Mouse (Mus musculus): ENCODE measurements at regions not wholly inside any gene's neighbourhood (a gene's known extent, or its start where the extent isn't known, plus 50 kb on each side); places are given as distances from the start of the nearest gene placed in this dataset.

GRCm38 (mm10) chr6:31058299-31058698 is 99.4 kb upstream of the Klf14 start:
- Histone ChIP-seq H3K27ac (ENCODE audit: insufficient read depth, low read length) (no peak overlapping the region), H3K4me1 (ENCODE audit: control insufficient read depth, insufficient read depth, low read length) (peaks cover 12% of the 10 kb centered on the region), H3K4me3 (ENCODE audit: insufficient read depth, low read length) (no peak overlapping the region)
- no peak for TF ChIP-seq POLR2A (IDR thresholded peaks at IDR 0.05; ENCODE audit: low read depth, low read length)
- no peak for TF ChIP-seq CTCF (IDR thresholded peaks at IDR 0.05; ENCODE audit: borderline replicate concordance, insufficient read depth, low read length)

- Histone ChIP-seq H3K4me3 (ENCODE audit: insufficient read depth, low read length) (no peak overlapping the region), H3K4me1 (ENCODE audit: control insufficient read depth, insufficient read depth, low read length) (peaks cover 15% of the 10 kb centered on the region), H3K27ac (ENCODE audit: insufficient read depth, low read length) (no peak overlapping the region)
- TF ChIP-seq CTCF (IDR thresholded peaks at IDR 0.05; ENCODE audit: borderline replicate concordance, insufficient read depth, low read length) (no peak), POLR2A (IDR thresholded peaks at IDR 0.05; ENCODE audit: low read depth, low read length) (no peak)
Measured at GRCm38 (mm10) chr6:31058961-31059360, 100.1 kb upstream of the Klf14 start.

DNA sequence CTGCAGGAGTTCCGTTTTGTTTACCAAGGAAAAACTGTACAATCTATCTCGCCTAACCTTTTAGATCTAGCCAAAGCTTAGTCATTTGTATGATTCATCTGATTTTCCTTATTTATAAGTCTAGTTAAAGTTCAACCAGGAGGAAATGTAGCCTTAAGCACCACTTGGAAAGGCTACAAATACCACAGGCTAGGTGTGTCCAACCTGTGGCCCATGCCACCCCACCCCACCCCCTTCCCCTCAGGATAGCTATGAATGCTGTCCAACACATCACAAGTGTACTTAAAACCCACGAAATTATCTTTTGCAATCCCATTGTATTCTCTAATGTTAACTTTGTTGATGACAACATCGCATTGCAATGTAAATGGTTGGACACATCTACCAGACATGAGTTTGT is 102.9 kb upstream of the Klf14 start:
- Histone ChIP-seq H3K4me1 (ENCODE audit: control insufficient read depth, insufficient read depth, low read length) (peaks cover 19% of the 10 kb centered on the region), H3K4me3 (ENCODE audit: insufficient read depth, low read length) (no peak overlapping the region), H3K27ac (ENCODE audit: insufficient read depth, low read length) (peak overlapping the region; percentile 80)
- no peak for TF ChIP-seq POLR2A (IDR thresholded peaks at IDR 0.05; ENCODE audit: low read depth, low read length)
- TF ChIP-seq CTCF (IDR thresholded peaks at IDR 0.05; ENCODE audit: borderline replicate concordance, insufficient read depth, low read length) = no peak

DNA sequence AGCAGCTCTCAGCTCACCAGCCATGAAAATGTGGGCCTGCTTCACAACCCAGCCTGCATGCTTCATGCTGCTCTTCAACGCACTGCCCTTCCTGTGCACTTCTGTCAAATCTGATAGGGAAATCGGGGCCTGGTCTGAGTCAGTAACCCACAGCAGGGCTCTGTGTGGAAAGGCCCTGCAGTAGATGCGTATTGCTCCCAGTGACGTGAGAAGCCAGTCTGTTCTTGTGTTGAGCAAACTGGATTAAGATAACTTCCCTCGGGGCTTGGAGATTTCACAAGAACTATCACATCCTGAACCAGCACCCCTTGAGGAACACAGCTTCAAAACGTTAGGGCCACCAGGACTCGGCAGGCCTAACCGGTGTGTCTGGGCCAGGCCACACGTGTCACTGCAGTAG is 106.5 kb upstream of the Klf14 start:
- H3K27ac ChIP-seq (ENCODE audit: insufficient read depth, low read length) = peak overlapping the region; percentile 27; the same call in 1 of the 2 replicates
- peaks cover 29% of the 10 kb centered on the region for H3K4me1 ChIP-seq (ENCODE audit: control insufficient read depth, insufficient read depth, low read length)
- TF ChIP-seq CTCF (IDR thresholded peaks at IDR 0.05; ENCODE audit: borderline replicate concordance, insufficient read depth, low read length) (no peak), POLR2A (IDR thresholded peaks at IDR 0.05; ENCODE audit: low read depth, low read length) (no peak)
- no peak overlapping the region for H3K4me3 ChIP-seq (ENCODE audit: insufficient read depth, low read length)

- H3K4me1 ChIP-seq (ENCODE audit: control insufficient read depth, insufficient read depth, low read length) = peaks cover 33% of the 10 kb centered on the region
- TF ChIP-seq POLR2A (IDR thresholded peaks at IDR 0.05; ENCODE audit: low read depth, low read length) (no peak), CTCF (IDR thresholded peaks at IDR 0.05; ENCODE audit: borderline replicate concordance, insufficient read depth, low read length) (no peak)
- no peak overlapping the region for H3K4me3 ChIP-seq (ENCODE audit: insufficient read depth, low read length)
Measured at GRCm38 (mm10) chr6:31066861-31067260, 108.0 kb upstream of the Klf14 start.

DNA sequence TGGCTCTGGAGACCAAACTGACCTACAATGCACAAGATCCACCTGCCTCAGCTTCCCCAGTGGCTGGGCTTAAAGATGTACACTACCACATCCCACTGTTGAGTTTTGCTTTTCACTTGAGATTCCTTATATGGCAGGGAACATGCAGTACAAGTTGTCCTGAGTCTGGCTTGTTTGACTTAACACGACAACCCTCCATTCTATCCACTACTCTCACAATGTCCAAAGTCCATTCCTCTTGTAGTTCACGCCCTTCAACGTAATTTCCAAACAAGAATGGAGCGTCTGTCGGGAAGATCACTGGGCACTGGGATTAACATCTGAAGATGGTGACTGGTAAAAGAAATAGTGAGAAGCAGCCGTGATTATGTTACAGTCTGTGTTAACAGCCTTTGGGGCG is 108.6 kb upstream of the Klf14 start:
- peaks cover 34% of the 10 kb centered on the region for H3K4me1 ChIP-seq (ENCODE audit: control insufficient read depth, insufficient read depth, low read length)
- H3K4me3 ChIP-seq (ENCODE audit: insufficient read depth, low read length) = no peak overlapping the region
- TF ChIP-seq POLR2A (IDR thresholded peaks at IDR 0.05; ENCODE audit: low read depth, low read length) (no peak), CTCF (IDR thresholded peaks at IDR 0.05; ENCODE audit: borderline replicate concordance, insufficient read depth, low read length) (no peak)
- peak overlapping the region; percentile 47; the same call in 1 of the 2 replicates for H3K27ac ChIP-seq (ENCODE audit: insufficient read depth, low read length)

More at GRCm38 (mm10) chr6:31066861-31067260, 108.0 kb upstream of the Klf14 start:
- peak overlapping the region; percentile 47; the same call in 1 of the 2 replicates for H3K27ac ChIP-seq (ENCODE audit: insufficient read depth, low read length)

DNA sequence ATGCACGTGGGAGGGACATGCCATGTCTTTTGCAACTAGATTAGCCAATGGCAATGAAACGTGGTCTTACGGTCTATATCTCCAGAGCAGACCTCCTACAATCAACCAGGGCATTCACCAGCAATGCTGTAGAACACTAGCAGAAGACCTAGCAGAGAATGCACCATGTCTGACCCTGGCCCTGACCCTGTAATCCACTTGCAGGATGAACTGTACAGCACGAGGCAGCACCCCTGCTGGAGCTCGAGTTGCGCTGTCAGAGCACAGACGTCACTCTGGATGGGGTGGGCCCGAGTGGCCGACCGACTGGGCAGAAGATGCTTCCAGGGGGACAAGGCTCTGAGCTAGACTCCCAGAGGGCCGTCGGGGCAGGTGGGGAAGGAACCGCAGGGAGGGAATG is 110.4 kb upstream of the Klf14 start:
- H3K4me3 ChIP-seq (ENCODE audit: insufficient read depth, low read length) = no peak overlapping the region
- peaks cover 30% of the 10 kb centered on the region for H3K4me1 ChIP-seq (ENCODE audit: control insufficient read depth, insufficient read depth, low read length)
- TF ChIP-seq CTCF (IDR thresholded peaks at IDR 0.05; ENCODE audit: borderline replicate concordance, insufficient read depth, low read length) (no peak), POLR2A (IDR thresholded peaks at IDR 0.05; ENCODE audit: low read depth, low read length) (no peak)
- peak overlapping the region; percentile 81; the same call in 1 of the 2 replicates for H3K27ac ChIP-seq (ENCODE audit: insufficient read depth, low read length)

- H3K4me1 ChIP-seq (ENCODE audit: control insufficient read depth, insufficient read depth, low read length) = peaks cover 35% of the 10 kb centered on the region
- peak overlapping the region; percentile 81 for H3K27ac ChIP-seq (ENCODE audit: insufficient read depth, low read length)
- no peak for TF ChIP-seq CTCF (IDR thresholded peaks at IDR 0.05; ENCODE audit: borderline replicate concordance, insufficient read depth, low read length)
- TF ChIP-seq POLR2A (IDR thresholded peaks at IDR 0.05; ENCODE audit: low read depth, low read length) = no peak; the same call in 1 of the 2 replicates
- no peak overlapping the region for H3K4me3 ChIP-seq (ENCODE audit: insufficient read depth, low read length)
Measured at GRCm38 (mm10) chr6:31070537-31070936, 111.7 kb upstream of the Klf14 start.

DNA sequence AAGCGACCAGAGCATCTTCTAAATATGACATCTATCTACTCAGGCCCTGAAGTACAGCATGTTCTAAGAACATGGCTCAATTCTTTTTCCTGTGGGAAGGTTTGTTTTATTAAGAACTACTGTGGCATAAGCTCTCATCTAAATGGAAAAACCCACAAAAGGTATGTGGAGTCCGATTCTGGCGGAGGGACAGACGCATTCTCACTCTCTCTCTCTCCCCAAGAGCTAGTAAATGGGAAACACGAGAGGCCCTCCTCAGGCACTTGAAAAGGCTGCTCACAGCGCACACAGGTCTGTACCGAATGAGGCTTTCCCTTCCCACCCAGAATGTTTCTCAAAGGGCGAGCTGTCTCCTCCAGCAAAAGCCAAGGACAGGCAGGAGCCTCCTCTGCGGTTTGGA is 112.1 kb upstream of the Klf14 start:
- 0 out of 2 replicates have a peak, but pooled peaks have one; percentile 8 for TF ChIP-seq POLR2A (IDR thresholded peaks at IDR 0.05; ENCODE audit: low read depth, low read length)
- no peak for TF ChIP-seq CTCF (IDR thresholded peaks at IDR 0.05; ENCODE audit: borderline replicate concordance, insufficient read depth, low read length)
- Histone ChIP-seq H3K27ac (ENCODE audit: insufficient read depth, low read length) (peak overlapping the region; percentile 81), H3K4me3 (ENCODE audit: insufficient read depth, low read length) (no peak overlapping the region), H3K4me1 (ENCODE audit: control insufficient read depth, insufficient read depth, low read length) (peaks cover 35% of the 10 kb centered on the region)

- peaks cover 43% of the 10 kb centered on the region for H3K4me1 ChIP-seq (ENCODE audit: control insufficient read depth, insufficient read depth, low read length)
- TF ChIP-seq POLR2A (IDR thresholded peaks at IDR 0.05; ENCODE audit: low read depth, low read length) (no peak), CTCF (IDR thresholded peaks at IDR 0.05; ENCODE audit: borderline replicate concordance, insufficient read depth, low read length) (no peak)
- H3K27ac ChIP-seq (ENCODE audit: insufficient read depth, low read length) = peak overlapping the region; percentile 81
- no peak overlapping the region for H3K4me3 ChIP-seq (ENCODE audit: insufficient read depth, low read length)
Measured at GRCm38 (mm10) chr6:31072072-31072471, 113.2 kb upstream of the Klf14 start.
